Mouse (Mus musculus): ENCODE results near the gene Smarcd2. TPM values are rescaled to one million over a fixed set of nuclear protein-coding genes. Genes with fewer than 3 reads are reported as not detected.

Smarcd2 gene
- polyA plus RNA-seq, 1 experiment from 2014 or later, result 52.4 TPM

- Histone ChIP-seq H3K9ac (no peak overlapping the region), H3K4me2 (no peak overlapping the region), H3K27ac (no peak overlapping the region), H3K9me3 (replicated peaks) (no peaks in the 10 kb centered on the region), H3K4me1 (peaks cover 48% of the 10 kb centered on the region), H3K27me3 (replicated peaks) (peaks cover 9% of the 10 kb centered on the region), H3K36me3 (0 out of 2 replicates have a peak, but pooled peaks cover 4% of the 10 kb centered on the region), H3K4me3 (no peak overlapping the region)
- WGBS (ENCODE audit: insufficient replicate concordance), result 71% methylated on average over 7 of the region's 7 CpGs
- no peak for ATAC-seq
Measured at GRCm38 (mm10) chr11:106274971-106275411, 2.2 kb upstream of the Smarcd2 start.

DNA sequence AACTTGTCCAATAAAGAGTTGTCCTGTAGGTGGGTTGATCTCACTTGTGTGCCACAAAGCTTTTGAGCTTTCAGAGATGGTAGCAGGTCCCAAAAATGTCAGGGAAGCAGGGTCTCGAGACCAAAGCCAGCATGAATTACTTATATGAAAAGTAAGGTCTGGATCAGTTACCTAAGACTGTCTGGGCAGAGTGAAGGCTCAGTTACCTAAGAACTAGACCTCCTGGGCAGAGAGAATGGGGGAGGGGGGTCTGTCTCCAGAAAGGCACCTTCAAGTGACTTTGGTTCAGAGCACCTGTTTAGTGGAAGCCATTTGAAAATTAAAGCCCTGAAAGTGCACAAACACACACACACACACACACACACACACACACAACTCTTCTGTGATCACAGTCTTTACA, 1.6 kb upstream of the Smarcd2 start:
- H3K4me2 ChIP-seq, result no peak overlapping the region
- WGBS (ENCODE audit: insufficient replicate concordance), result 69% methylated on average over 1 of the region's 1 CpGs
- H3K27ac ChIP-seq, result no peak overlapping the region

GRCm38 (mm10) chr11:106273811-106274210, 1.0 kb upstream of the Smarcd2 start:
- Histone ChIP-seq H3K27ac (peak overlapping the region; percentile 87; the same call in 1 of the 2 replicates), H3K4me3 (peak overlapping the region; percentile 95), H3K36me3 (0 out of 2 replicates have a peak, but pooled peaks cover 4% of the 10 kb centered on the region), H3K27me3 (replicated peaks) (peaks cover 9% of the 10 kb centered on the region), H3K4me2 (peak overlapping the region; percentile 85), H3K9me3 (replicated peaks) (no peaks in the 10 kb centered on the region), H3K9ac (peak overlapping the region; percentile 73), H3K4me1 (peaks cover 56% of the 10 kb centered on the region)
- 74% methylated on average over 6 of the region's 6 CpGs for WGBS (ENCODE audit: insufficient replicate concordance)
- ATAC-seq, result no peak

More for the DNA sequence above, 1.6 kb upstream of the Smarcd2 start:
- H3K9ac ChIP-seq, result no peak overlapping the region
- ATAC-seq, result no peak
- 0 out of 2 replicates have a peak, but pooled peaks cover 4% of the 10 kb centered on the region for H3K36me3 ChIP-seq
- peaks cover 51% of the 10 kb centered on the region for H3K4me1 ChIP-seq
- H3K9me3 ChIP-seq (replicated peaks), result no peaks in the 10 kb centered on the region
- H3K27me3 ChIP-seq (replicated peaks), result peaks cover 9% of the 10 kb centered on the region
- no peak overlapping the region for H3K4me3 ChIP-seq

DNA sequence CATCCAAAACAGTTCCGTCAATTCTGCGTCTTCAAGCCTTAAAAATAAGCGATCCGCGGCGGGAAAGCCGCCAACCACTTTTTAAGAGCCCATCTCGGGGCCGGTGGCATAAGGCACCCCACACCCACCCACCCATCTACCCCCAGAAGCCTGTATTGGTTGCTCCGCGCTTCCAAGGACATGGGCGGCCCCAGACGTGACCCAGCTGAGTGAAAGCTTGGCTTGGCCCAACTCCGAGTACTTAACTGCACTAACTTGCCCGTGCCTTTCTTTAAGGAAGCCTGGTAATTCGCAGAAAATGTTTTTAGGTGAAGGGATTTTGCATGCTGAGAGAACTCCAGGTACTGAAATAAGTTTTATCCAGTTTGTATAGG, 526 bp upstream of the Smarcd2 start:
- Histone ChIP-seq H3K4me2 (peak overlapping the region; percentile 85), H3K9ac (peak overlapping the region; percentile 73), H3K27me3 (replicated peaks) (peaks cover 9% of the 10 kb centered on the region), H3K4me1 (peaks cover 61% of the 10 kb centered on the region), H3K9me3 (replicated peaks) (no peaks in the 10 kb centered on the region), H3K36me3 (peaks cover 8% of the 10 kb centered on the region; the same call in 1 of the 2 replicates), H3K4me3 (peak overlapping the region; percentile 95), H3K27ac (peak overlapping the region; percentile 87)
- 8% methylated on average over 16 of the region's 16 CpGs for WGBS (ENCODE audit: insufficient replicate concordance)
- peak; percentile 14 for ATAC-seq

DNA sequence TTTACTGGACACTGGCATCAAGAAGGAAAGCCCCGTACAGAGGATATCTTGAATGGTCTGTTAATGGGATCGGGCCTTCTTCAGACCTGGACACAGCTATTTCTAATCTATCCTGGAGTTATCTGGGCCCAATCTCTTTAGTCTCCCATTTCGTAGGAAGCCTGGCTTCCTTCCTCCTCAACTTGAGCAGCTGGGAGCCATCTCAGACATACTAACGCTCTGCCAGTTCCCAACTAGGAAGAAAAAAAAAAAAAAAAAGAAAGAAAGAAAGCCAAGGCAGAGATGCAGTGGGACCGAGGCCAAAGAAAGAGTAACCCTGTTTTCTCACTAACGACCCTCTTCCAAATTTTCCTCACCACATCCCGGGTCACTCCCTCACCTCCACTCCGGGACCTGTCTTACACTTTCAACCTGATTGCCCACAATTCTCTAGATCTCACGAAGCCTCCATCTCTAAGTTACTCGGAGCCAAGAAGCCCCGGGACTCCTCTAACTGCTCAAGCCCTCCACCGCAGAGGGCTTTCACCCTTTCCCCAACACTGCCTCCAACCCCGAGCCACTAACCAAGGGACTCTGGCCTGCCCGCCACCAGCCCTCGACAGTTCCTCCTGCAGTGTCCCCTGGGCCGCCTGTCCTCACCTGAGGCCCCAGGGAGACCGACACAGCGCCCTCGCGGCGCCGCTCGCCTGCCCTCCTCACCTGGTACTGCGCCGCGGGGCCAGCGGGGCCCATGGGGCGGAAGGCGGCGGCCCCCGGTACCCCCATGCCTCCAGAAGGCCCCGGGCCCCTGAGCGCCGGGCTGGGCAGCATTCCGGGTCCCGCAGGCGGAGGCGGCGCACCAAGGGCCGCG, 753 bp downstream of the Smarcd2 start:
- peak overlapping the region; percentile 96 for H3K9ac ChIP-seq
- H3K4me2 ChIP-seq, result peak overlapping the region; percentile 86
- 2% methylated on average over 41 of the region's 41 CpGs for WGBS (ENCODE audit: insufficient replicate concordance)
- H3K27me3 ChIP-seq (replicated peaks), result no peaks in the 10 kb centered on the region
- peaks cover 21% of the 10 kb centered on the region for H3K36me3 ChIP-seq
- H3K27ac ChIP-seq, result peak overlapping the region; percentile 89
- no peaks in the 10 kb centered on the region for H3K9me3 ChIP-seq (replicated peaks)
- peak; percentile 40; the same call in 1 of the 2 replicates for ATAC-seq
- H3K4me3 ChIP-seq, result peak overlapping the region; percentile 95
- peaks cover 74% of the 10 kb centered on the region for H3K4me1 ChIP-seq

GRCm38 (mm10) chr11:106271131-106271793, 1.5 kb downstream of the Smarcd2 start:
- ATAC-seq, result no peak
- Histone ChIP-seq H3K9me3 (replicated peaks) (no peaks in the 10 kb centered on the region), H3K36me3 (peaks cover 28% of the 10 kb centered on the region), H3K4me3 (peak overlapping the region; percentile 95), H3K4me1 (peaks cover 68% of the 10 kb centered on the region), H3K27me3 (replicated peaks) (no peaks in the 10 kb centered on the region), H3K27ac (peak overlapping the region; percentile 62), H3K4me2 (peak overlapping the region; percentile 86), H3K9ac (peak overlapping the region; percentile 96)
- 43% methylated on average over 5 of the region's 5 CpGs for WGBS (ENCODE audit: insufficient replicate concordance)

DNA sequence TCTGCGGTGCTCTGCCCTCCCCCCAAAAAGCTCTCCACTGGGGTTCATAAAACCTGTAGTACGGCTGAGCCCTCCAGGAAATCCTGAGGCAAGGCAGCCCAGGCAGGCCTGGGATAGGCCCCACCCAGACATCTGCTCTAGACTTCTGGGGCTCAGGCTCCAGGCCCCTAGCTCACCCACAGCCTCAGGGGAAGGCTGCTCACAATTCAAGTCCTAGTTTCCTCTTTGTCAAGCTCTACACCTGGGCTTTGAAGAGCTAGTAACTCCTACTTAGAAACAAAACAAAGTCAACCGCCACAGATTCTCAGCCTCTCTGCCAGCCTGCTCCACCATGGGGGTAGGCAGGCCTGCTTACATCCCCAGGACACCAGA, 3.7 kb downstream of the Smarcd2 start:
- Histone ChIP-seq H3K27me3 (replicated peaks) (no peaks in the 10 kb centered on the region), H3K36me3 (peaks cover 51% of the 10 kb centered on the region), H3K27ac (peak overlapping the region; percentile 42; the same call in 1 of the 2 replicates), H3K9me3 (replicated peaks) (no peaks in the 10 kb centered on the region), H3K9ac (peak overlapping the region; percentile 20; the same call in 1 of the 2 replicates), H3K4me3 (no peak overlapping the region), H3K4me2 (peak overlapping the region; percentile 14; the same call in 1 of the 2 replicates), H3K4me1 (peaks cover 53% of the 10 kb centered on the region)
- ATAC-seq, result no peak
- 42% methylated on average over 3 of the region's 3 CpGs for WGBS (ENCODE audit: insufficient replicate concordance)

- Histone ChIP-seq H3K4me2 (peak overlapping the region; percentile 14; the same call in 1 of the 2 replicates), H3K9ac (peak overlapping the region; percentile 20; the same call in 1 of the 2 replicates), H3K36me3 (peaks cover 56% of the 10 kb centered on the region), H3K9me3 (replicated peaks) (no peaks in the 10 kb centered on the region), H3K4me3 (no peak overlapping the region), H3K27me3 (replicated peaks) (no peaks in the 10 kb centered on the region), H3K27ac (peak overlapping the region; percentile 42), H3K4me1 (peaks cover 48% of the 10 kb centered on the region)
- 61% methylated on average over 8 of the region's 8 CpGs for WGBS (ENCODE audit: insufficient replicate concordance)
- ATAC-seq, result no peak
Measured at GRCm38 (mm10) chr11:106268326-106269059, 4.3 kb downstream of the Smarcd2 start.

GRCm38 (mm10) chr11:106267871-106268270, 4.9 kb downstream of the Smarcd2 start:
- ATAC-seq, result no peak
- Histone ChIP-seq H3K4me2 (peak overlapping the region; percentile 14; the same call in 1 of the 2 replicates), H3K27me3 (replicated peaks) (no peaks in the 10 kb centered on the region), H3K9ac (no peak overlapping the region), H3K4me3 (no peak overlapping the region), H3K4me1 (peaks cover 45% of the 10 kb centered on the region), H3K9me3 (replicated peaks) (no peaks in the 10 kb centered on the region), H3K36me3 (peaks cover 62% of the 10 kb centered on the region), H3K27ac (peak overlapping the region; percentile 31)
- WGBS (ENCODE audit: insufficient replicate concordance), result 88% methylated on average over 5 of the region's 5 CpGs

DNA sequence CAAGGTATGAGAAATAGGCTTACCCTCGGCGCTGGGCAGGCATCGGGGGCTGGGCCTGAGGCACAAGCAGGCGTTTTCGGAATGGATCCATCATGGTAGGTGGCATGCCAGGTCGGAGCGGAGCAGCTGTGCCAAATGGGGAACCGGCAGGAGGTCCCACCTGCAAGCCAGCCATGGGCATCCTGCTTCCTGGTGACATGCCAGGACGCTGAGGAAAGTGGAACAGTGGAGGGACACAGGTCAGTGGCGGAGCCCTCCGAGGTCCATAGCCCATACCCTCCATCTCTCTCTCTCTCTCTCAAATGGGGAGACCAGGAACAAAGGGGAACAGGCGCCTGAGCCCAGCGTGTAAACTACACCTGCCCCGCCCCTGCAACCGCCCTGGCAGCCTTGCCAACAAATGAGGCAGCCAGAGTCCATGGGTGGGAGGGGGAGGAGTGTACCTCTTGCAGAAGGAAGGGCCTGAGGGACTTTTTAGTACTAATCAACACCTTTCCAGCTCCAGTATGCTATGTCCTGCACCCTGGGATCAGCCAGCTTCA, 5.4 kb downstream of the Smarcd2 start:
- ATAC-seq, result no peak
- Histone ChIP-seq H3K36me3 (peaks cover 67% of the 10 kb centered on the region), H3K4me1 (peaks cover 45% of the 10 kb centered on the region), H3K27ac (no peak overlapping the region), H3K9ac (no peak overlapping the region), H3K4me2 (no peak overlapping the region), H3K4me3 (no peak overlapping the region), H3K9me3 (replicated peaks) (no peaks in the 10 kb centered on the region), H3K27me3 (replicated peaks) (no peaks in the 10 kb centered on the region)
- 76% methylated on average over 15 of the region's 15 CpGs for WGBS (ENCODE audit: insufficient replicate concordance)

DNA sequence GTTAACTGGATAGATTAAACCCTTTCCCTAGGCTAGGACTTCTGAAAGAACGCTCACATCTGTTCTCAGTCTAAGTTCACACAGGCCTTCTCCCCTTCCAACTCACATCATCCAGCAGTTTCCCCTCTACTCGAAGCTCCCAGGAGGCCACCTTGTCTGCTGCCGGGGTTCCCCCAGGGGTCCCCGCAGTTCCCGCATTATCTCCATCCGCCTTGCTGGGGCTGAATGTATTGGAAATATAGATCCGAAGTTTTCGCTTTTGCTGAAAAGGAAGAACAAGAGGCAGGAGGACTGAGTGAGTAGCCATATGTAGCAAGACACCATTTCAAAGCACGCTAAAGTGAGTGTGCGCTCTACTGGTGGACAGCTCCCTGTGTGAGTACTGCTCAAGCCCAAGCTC, 6.3 kb downstream of the Smarcd2 start:
- no peak overlapping the region for H3K9ac ChIP-seq
- H3K4me3 ChIP-seq, result no peak overlapping the region
- H3K27ac ChIP-seq, result no peak overlapping the region
- H3K9me3 ChIP-seq (replicated peaks), result no peaks in the 10 kb centered on the region
- H3K27me3 ChIP-seq (replicated peaks), result no peaks in the 10 kb centered on the region
- H3K4me1 ChIP-seq, result peaks cover 42% of the 10 kb centered on the region
- 90% methylated on average over 10 of the region's 10 CpGs for WGBS (ENCODE audit: insufficient replicate concordance)
- no peak overlapping the region for H3K4me2 ChIP-seq
- ATAC-seq, result no peak
- H3K36me3 ChIP-seq, result peaks cover 77% of the 10 kb centered on the region

Measured in liver, embryonic 12.5 days (tissue).